Mouse (Mus musculus): ENCODE data around the gene Creb3l1. TPM values are rescaled to one million over a fixed set of nuclear protein-coding genes. Genes with fewer than 3 reads are reported as not detected.

The Creb3l1 gene
- polyA plus RNA-seq, 1 experiment from 2014 or later: 1.3 TPM

- Histone ChIP-seq H3K36me3 (no peaks in the 10 kb centered on the region), H3K9me3 (no peaks in the 10 kb centered on the region), H3K4me1 (replicated peaks) (no peaks in the 10 kb centered on the region), H3K4me2 (no peak overlapping the region), H3K27me3 (no peaks in the 10 kb centered on the region), H3K4me3 (replicated peaks) (no peak overlapping the region), H3K27ac (no peak overlapping the region), H3K9ac (replicated peaks) (no peak overlapping the region)
- no peak for ATAC-seq (ENCODE audit: insufficient number of reproducible peaks, insufficient read depth, low FRiP score, low TSS enrichment, low read depth)
- 58% methylated on average over 9 of the region's 9 CpGs for WGBS
Observed at GRCm38 (mm10) chr2:92034273-92034672, 10.0 kb upstream of the Creb3l1 start.

- WGBS: 58% methylated on average over 8 of the region's 8 CpGs
Observed at GRCm38 (mm10) chr2:92030554-92030953, 6.3 kb upstream of the Creb3l1 start.

GRCm38 (mm10) chr2:92029387-92030133 is 5.3 kb upstream of the Creb3l1 start:
- Histone ChIP-seq H3K4me2 (no peak overlapping the region), H3K27me3 (peaks cover 22% of the 10 kb centered on the region), H3K9me3 (no peaks in the 10 kb centered on the region), H3K4me3 (replicated peaks) (no peak overlapping the region), H3K36me3 (no peaks in the 10 kb centered on the region), H3K4me1 (replicated peaks) (no peaks in the 10 kb centered on the region), H3K9ac (replicated peaks) (no peak overlapping the region), H3K27ac (no peak overlapping the region)
- no peak for ATAC-seq (ENCODE audit: insufficient number of reproducible peaks, insufficient read depth, low FRiP score, low TSS enrichment, low read depth)
- 76% methylated on average over 10 of the region's 10 CpGs for WGBS

More at GRCm38 (mm10) chr2:92030554-92030953, 6.3 kb upstream of the Creb3l1 start:
- no peak overlapping the region for H3K4me3 ChIP-seq (replicated peaks)
- 0 out of 2 replicates have a peak, but pooled peaks have one; percentile 39 for ATAC-seq (ENCODE audit: insufficient number of reproducible peaks, insufficient read depth, low FRiP score, low TSS enrichment, low read depth)
- no peaks in the 10 kb centered on the region for H3K9me3 ChIP-seq
- H3K27me3 ChIP-seq: peaks cover 14% of the 10 kb centered on the region
- no peaks in the 10 kb centered on the region for H3K4me1 ChIP-seq (replicated peaks)
- no peaks in the 10 kb centered on the region for H3K36me3 ChIP-seq
- H3K27ac ChIP-seq: no peak overlapping the region
- no peak overlapping the region for H3K4me2 ChIP-seq
- H3K9ac ChIP-seq (replicated peaks): no peak overlapping the region

- no peak overlapping the region for H3K4me3 ChIP-seq (replicated peaks)
- peaks cover 38% of the 10 kb centered on the region for H3K27me3 ChIP-seq
- no peak overlapping the region for H3K4me2 ChIP-seq
- H3K9ac ChIP-seq (replicated peaks): no peak overlapping the region
- no peak for ATAC-seq (ENCODE audit: insufficient number of reproducible peaks, insufficient read depth, low FRiP score, low TSS enrichment, low read depth)
- WGBS: 69% methylated on average over 11 of the region's 11 CpGs
- no peaks in the 10 kb centered on the region for H3K36me3 ChIP-seq
- H3K27ac ChIP-seq: no peak overlapping the region
- 0 out of 2 replicates have a peak, but pooled peaks cover 7% of the 10 kb centered on the region for H3K4me1 ChIP-seq (replicated peaks)
- H3K9me3 ChIP-seq: no peaks in the 10 kb centered on the region
Observed at GRCm38 (mm10) chr2:92027811-92028590, 3.7 kb upstream of the Creb3l1 start.

GRCm38 (mm10) chr2:92025966-92026365 is 1.7 kb upstream of the Creb3l1 start:
- Histone ChIP-seq H3K4me1 (replicated peaks) (peaks cover 10% of the 10 kb centered on the region), H3K4me3 (replicated peaks) (no peak overlapping the region), H3K9me3 (no peaks in the 10 kb centered on the region), H3K36me3 (no peaks in the 10 kb centered on the region), H3K4me2 (no peak overlapping the region), H3K27me3 (peaks cover 55% of the 10 kb centered on the region), H3K27ac (no peak overlapping the region), H3K9ac (replicated peaks) (no peak overlapping the region)
- no peak for ATAC-seq (ENCODE audit: insufficient number of reproducible peaks, insufficient read depth, low FRiP score, low TSS enrichment, low read depth)
- WGBS: 61% methylated on average over 6 of the region's 6 CpGs

GRCm38 (mm10) chr2:92025202-92025601 is 900 bp upstream of the Creb3l1 start:
- no peaks in the 10 kb centered on the region for H3K36me3 ChIP-seq
- no peak overlapping the region for H3K27ac ChIP-seq
- peaks cover 60% of the 10 kb centered on the region for H3K27me3 ChIP-seq
- WGBS: 86% methylated on average over 2 of the region's 2 CpGs
- H3K9me3 ChIP-seq: no peaks in the 10 kb centered on the region
- H3K9ac ChIP-seq (replicated peaks): no peak overlapping the region
- H3K4me1 ChIP-seq (replicated peaks): peaks cover 15% of the 10 kb centered on the region
- no peak overlapping the region for H3K4me3 ChIP-seq (replicated peaks)
- no peak for ATAC-seq (ENCODE audit: insufficient number of reproducible peaks, insufficient read depth, low FRiP score, low TSS enrichment, low read depth)
- H3K4me2 ChIP-seq: no peak overlapping the region

- H3K27me3 ChIP-seq: peaks cover 63% of the 10 kb centered on the region
- no peaks in the 10 kb centered on the region for H3K9me3 ChIP-seq
- WGBS: 4% methylated on average over 55 of the region's 56 CpGs
- peak overlapping the region; percentile 60 for H3K4me3 ChIP-seq (replicated peaks)
- H3K4me1 ChIP-seq (replicated peaks): peaks cover 29% of the 10 kb centered on the region
- H3K9ac ChIP-seq (replicated peaks): peak overlapping the region; percentile 70
- no peak overlapping the region for H3K27ac ChIP-seq
- peak overlapping the region; percentile 95 for H3K4me2 ChIP-seq
- H3K36me3 ChIP-seq: no peaks in the 10 kb centered on the region
- peak; percentile 35; the same call in 1 of the 2 replicates for ATAC-seq (ENCODE audit: insufficient number of reproducible peaks, insufficient read depth, low FRiP score, low TSS enrichment, low read depth)
Observed at GRCm38 (mm10) chr2:92023362-92024273, 684 bp downstream of the Creb3l1 start.

- 0 out of 2 replicates have a peak overlapping the region, but pooled peaks have one; percentile 13 for H3K27ac ChIP-seq
- H3K4me2 ChIP-seq: no peak overlapping the region
- ATAC-seq (ENCODE audit: insufficient number of reproducible peaks, insufficient read depth, low FRiP score, low TSS enrichment, low read depth): no peak
- peaks cover 29% of the 10 kb centered on the region for H3K4me1 ChIP-seq (replicated peaks)
- no peak overlapping the region for H3K9ac ChIP-seq (replicated peaks)
- H3K9me3 ChIP-seq: no peaks in the 10 kb centered on the region
- H3K27me3 ChIP-seq: peaks cover 56% of the 10 kb centered on the region
- H3K36me3 ChIP-seq: no peaks in the 10 kb centered on the region
- H3K4me3 ChIP-seq (replicated peaks): no peak overlapping the region
- 61% methylated on average over 4 of the region's 4 CpGs for WGBS
Observed at GRCm38 (mm10) chr2:92020676-92021265, 3.5 kb downstream of the Creb3l1 start.

GRCm38 (mm10) chr2:92017440-92017839 is 6.9 kb downstream of the Creb3l1 start:
- no peaks in the 10 kb centered on the region for H3K36me3 ChIP-seq
- H3K27me3 ChIP-seq: peaks cover 26% of the 10 kb centered on the region
- ATAC-seq (ENCODE audit: insufficient number of reproducible peaks, insufficient read depth, low FRiP score, low TSS enrichment, low read depth): no peak
- H3K4me1 ChIP-seq (replicated peaks): peaks cover 35% of the 10 kb centered on the region
- no peaks in the 10 kb centered on the region for H3K9me3 ChIP-seq
- H3K27ac ChIP-seq: no peak overlapping the region
- H3K9ac ChIP-seq (replicated peaks): no peak overlapping the region
- H3K4me3 ChIP-seq (replicated peaks): no peak overlapping the region
- no peak overlapping the region for H3K4me2 ChIP-seq
- 50% methylated on average over 1 of the region's 1 CpGs for WGBS

GRCm38 (mm10) chr2:92016981-92017380 is 7.3 kb downstream of the Creb3l1 start:
- no peak for ATAC-seq (ENCODE audit: insufficient number of reproducible peaks, insufficient read depth, low FRiP score, low TSS enrichment, low read depth)
- whole genome bisulfite sequencing: 54% methylated on average over 3 of the region's 3 CpGs
- H3K36me3 ChIP-seq: no peaks in the 10 kb centered on the region
- no peak overlapping the region for H3K27ac ChIP-seq
- H3K27me3 ChIP-seq: peaks cover 21% of the 10 kb centered on the region
- no peak overlapping the region for H3K4me3 ChIP-seq (replicated peaks)
- H3K4me2 ChIP-seq: no peak overlapping the region
- no peaks in the 10 kb centered on the region for H3K9me3 ChIP-seq
- no peak overlapping the region for H3K9ac ChIP-seq (replicated peaks)
- peaks cover 39% of the 10 kb centered on the region for H3K4me1 ChIP-seq (replicated peaks)
